Mouse (Mus musculus): ENCODE measurements around the gene Negr1. TPM values are rescaled to one million over a fixed set of nuclear protein-coding genes. Genes with fewer than 3 reads are reported as not detected.

Gene Negr1
- total RNA-seq, 2 experiments from 2014 or later = 0.56 TPM

GRCm38 (mm10) chr3:157217794-157218193 is 656.2 kb downstream of the Negr1 start:
- DNase-seq = no peak
- Histone ChIP-seq H3K4me3 (no peak overlapping the region), H3K27ac (no peak overlapping the region)
- TF ChIP-seq CTCF (IDR thresholded peaks at IDR 0.05) = no peak
- intact Hi-C loops (cut with DNase I) = no loop called here

GRCm38 (mm10) chr3:157224920-157225319 is 663.3 kb downstream of the Negr1 start:
- DNase-seq = no peak
- H3K27ac ChIP-seq = no peak overlapping the region
- intact Hi-C loops (cut with DNase I) = no loop called here
- no peak for TF ChIP-seq CTCF (IDR thresholded peaks at IDR 0.05)
- no peak overlapping the region for H3K4me3 ChIP-seq

GRCm38 (mm10) chr3:157232723-157233122 is 671.1 kb downstream of the Negr1 start:
- DNase-seq = no peak
- intact Hi-C loops (cut with DNase I) = no loop called here
- TF ChIP-seq CTCF (IDR thresholded peaks at IDR 0.05) = peak; percentile 59
- peak overlapping the region; percentile 46 for H3K4me3 ChIP-seq
- no peak overlapping the region for H3K27ac ChIP-seq

GRCm38 (mm10) chr3:157240240-157240639 is 678.6 kb downstream of the Negr1 start:
- no peak overlapping the region for H3K27ac ChIP-seq
- DNase-seq = no peak
- intact Hi-C loops (cut with DNase I) = no loop called here

GRCm38 (mm10) chr3:157255446-157255845 is 693.9 kb downstream of the Negr1 start:
- no peak for TF ChIP-seq CTCF (IDR thresholded peaks at IDR 0.05)
- intact Hi-C loops (cut with DNase I) = no loop called here
- Histone ChIP-seq H3K4me3 (no peak overlapping the region), H3K27ac (no peak overlapping the region)
- DNase-seq = no peak

More at GRCm38 (mm10) chr3:157240240-157240639, 678.6 kb downstream of the Negr1 start:
- no peak for TF ChIP-seq CTCF (IDR thresholded peaks at IDR 0.05)
- no peak overlapping the region for H3K4me3 ChIP-seq

GRCm38 (mm10) chr3:157255863-157256262 is 694.3 kb downstream of the Negr1 start:
- no peak overlapping the region for H3K27ac ChIP-seq
- intact Hi-C loops (cut with DNase I) = no loop called here
- H3K4me3 ChIP-seq = no peak overlapping the region
- no peak for DNase-seq
- no peak for TF ChIP-seq CTCF (IDR thresholded peaks at IDR 0.05)

GRCm38 (mm10) chr3:157268742-157269141 is 707.1 kb downstream of the Negr1 start:
- TF ChIP-seq CTCF (IDR thresholded peaks at IDR 0.05) = no peak
- no peak overlapping the region for H3K4me3 ChIP-seq
- H3K27ac ChIP-seq = no peak overlapping the region
- DNase-seq = no peak
- intact Hi-C loops (cut with DNase I) = no loop called here

GRCm38 (mm10) chr3:157272379-157272778 is 710.8 kb downstream of the Negr1 start:
- H3K4me3 ChIP-seq = no peak overlapping the region
- intact Hi-C loops (cut with DNase I) = no loop called here
- no peak for DNase-seq
- TF ChIP-seq CTCF (IDR thresholded peaks at IDR 0.05) = no peak
- H3K27ac ChIP-seq = no peak overlapping the region

GRCm38 (mm10) chr3:157274143-157274542 is 712.5 kb downstream of the Negr1 start:
- no peak overlapping the region for H3K4me3 ChIP-seq
- no peak overlapping the region for H3K27ac ChIP-seq
- intact Hi-C loops (cut with DNase I) = no loop called here
- no peak for DNase-seq
- no peak for TF ChIP-seq CTCF (IDR thresholded peaks at IDR 0.05)

GRCm38 (mm10) chr3:157279717-157280116 is 718.1 kb downstream of the Negr1 start:
- DNase-seq = no peak
- Histone ChIP-seq H3K4me3 (no peak overlapping the region), H3K27ac (no peak overlapping the region)
- TF ChIP-seq CTCF (IDR thresholded peaks at IDR 0.05) = no peak
- intact Hi-C loops (cut with DNase I) = no loop called here

GRCm38 (mm10) chr3:157281259-157281658 is 719.7 kb downstream of the Negr1 start:
- TF ChIP-seq CTCF (IDR thresholded peaks at IDR 0.05) = no peak
- no peak overlapping the region for H3K27ac ChIP-seq
- DNase-seq = no peak
- intact Hi-C loops (cut with DNase I) = no loop called here
- no peak overlapping the region for H3K4me3 ChIP-seq

GRCm38 (mm10) chr3:157291286-157291685 is 729.7 kb downstream of the Negr1 start:
- intact Hi-C loops (cut with DNase I) = no loop called here
- no peak for TF ChIP-seq CTCF (IDR thresholded peaks at IDR 0.05)
- Histone ChIP-seq H3K4me3 (no peak overlapping the region), H3K27ac (no peak overlapping the region)
- no peak for DNase-seq

- H3K27ac ChIP-seq = no peak overlapping the region
- intact Hi-C loops (cut with DNase I) = no loop called here
- TF ChIP-seq CTCF (IDR thresholded peaks at IDR 0.05) = no peak
These were observed 735.6 kb downstream of the Negr1 start for GRCm38 (mm10) chr3:157297216-157297615.

GRCm38 (mm10) chr3:157303430-157304116 is 742.0 kb downstream of the Negr1 start:
- DNase-seq = no peak
- Histone ChIP-seq H3K4me3 (no peak overlapping the region), H3K27ac (no peak overlapping the region)
- TF ChIP-seq CTCF (IDR thresholded peaks at IDR 0.05) = no peak
- intact Hi-C loops (cut with DNase I) = no loop called here

More at GRCm38 (mm10) chr3:157297216-157297615, 735.6 kb downstream of the Negr1 start:
- no peak for DNase-seq
- no peak overlapping the region for H3K4me3 ChIP-seq

All from gastrocnemius, adult 2 months (tissue).